Mouse (Mus musculus) cerebellum, adult 2 months (tissue): Measurements from ENCODE around the gene Adap2.

Source experiments
- CTCF ChIP-seq: fragments of 200-500 bp; IDR thresholded peaks from 2 replicates; pipeline ENCODE4 v1.5.1; 2011; ENCODE audit warnings: low read depth, mild to moderate bottlenecking, control low read depth, low read length, moderate library complexity, borderline replicate concordance; ENCODE audit not compliant: insufficient read depth
- POLR2A ChIP-seq: fragments of 200-500 bp; IDR thresholded peaks from 2 replicates; pipeline ENCODE4 v1.6.1; 2011; ENCODE audit warnings: low read length, control low read depth, borderline replicate concordance; ENCODE audit not compliant: insufficient read depth

DNA sequence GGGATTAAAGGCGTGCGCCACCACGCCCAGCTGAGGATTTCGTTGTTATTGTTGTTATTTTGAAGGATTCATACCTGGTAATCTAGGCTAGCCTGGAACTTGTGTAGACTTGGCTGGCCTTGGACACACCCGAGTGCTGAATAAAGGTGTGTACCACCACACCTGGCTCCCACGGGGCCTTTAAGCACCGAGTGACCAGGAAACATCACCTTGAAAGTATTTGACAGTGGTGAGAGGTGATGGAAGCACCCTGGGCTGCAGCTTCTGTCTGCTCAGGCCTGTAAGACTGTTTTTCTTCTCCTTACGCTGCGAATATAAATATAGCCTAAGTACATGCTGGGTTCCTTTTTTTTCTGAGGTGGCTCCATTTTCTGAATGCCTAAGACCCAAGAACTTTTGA lies 14.2 kb downstream of the Adap2 start:
- TF ChIP-seq CTCF = no peak
- TF ChIP-seq POLR2A = no peak
